Mouse (Mus musculus): ENCODE results near the gene Hydin. TPM values are rescaled to one million over a fixed set of nuclear protein-coding genes. Genes with fewer than 3 reads are reported as not detected.

The Hydin gene
- total and polyA plus RNA-seq, 3 experiments, result not detected

- Histone ChIP-seq H3K9me3 (replicated peaks; ENCODE audit: insufficient read depth, low read length) (no peaks in the 10 kb centered on the region), H3K36me3 (ENCODE audit: control insufficient read depth in 1 of 2, insufficient read depth in 2 of 2, low read length in 2 of 2) (peaks cover 0 to 8% of the 10 kb centered on the region in 2 experiments; a peak in 3 of 4 replicates), H3K27me3 (ENCODE audit: control insufficient read depth in 1 of 2, insufficient read depth in 2 of 2, low read length in 2 of 2) (no peaks in the 10 kb centered on the region), H3K9ac (ENCODE audit: control insufficient read depth, low read depth, low read length, poor library complexity, severe bottlenecking) (no peak overlapping the region), H3K4me3 (ENCODE audit: control insufficient read depth in 1 of 2, insufficient read depth in 1 of 2, low read depth in 2 of 2, low read length in 2 of 2) (no peak overlapping the region), H3K79me2 (ENCODE audit: control insufficient read depth, insufficient read depth, low read length, poor library complexity) (peaks cover 34% of the 10 kb centered on the region), H3K4me1 (ENCODE audit: control insufficient read depth in 1 of 2, insufficient read depth in 2 of 2, low read length in 2 of 2) (no peaks in the 10 kb centered on the region), H3K27ac (ENCODE audit: control insufficient read depth, low read depth, low read length) (no peak overlapping the region)
- DNase-seq (ENCODE audit: low read depth, low spot score), result peak; percentile 11
- no peak for TF ChIP-seq MYB (IDR thresholded peaks at IDR 0.05; ENCODE audit: low read depth, low read length)
- no peak for TF ChIP-seq USF2 (IDR thresholded peaks at IDR 0.05; ENCODE audit: borderline replicate concordance in 1 of 2, insufficient read depth in 1 of 2, low read depth in 1 of 2, low read length in 2 of 2)
- TF ChIP-seq ETS1 (IDR thresholded peaks at IDR 0.05; ENCODE audit: low read depth, low read length), result no peak
- no peak for TF ChIP-seq POLR2A (IDR thresholded peaks at IDR 0.05; ENCODE audit: control insufficient read depth in 1 of 2, insufficient read depth in 1 of 2, low read depth in 1 of 2, low read length in 2 of 2, poor library complexity in 1 of 2)
- TF ChIP-seq MEF2A (IDR thresholded peaks at IDR 0.05; ENCODE audit: extremely low read depth, insufficient replicate concordance, low read depth, low read length, poor library complexity, severe bottlenecking), result no peak
- no peak for TF ChIP-seq EP300 (IDR thresholded peaks at IDR 0.05; ENCODE audit: low read depth in 1 of 2, low read length in 2 of 2)
- TF ChIP-seq ELF1 (IDR thresholded peaks at IDR 0.05; ENCODE audit: low read depth, low read length), result no peak
Observed at GRCm38 (mm10) chr8:110630079-110630478, 363.3 kb downstream of the Hydin start.

GRCm38 (mm10) chr8:110630571-110631071 lies 363.8 kb downstream of the Hydin start:
- Histone ChIP-seq H3K27ac (ENCODE audit: control insufficient read depth, low read depth, low read length) (no peak overlapping the region), H3K36me3 (ENCODE audit: control insufficient read depth in 1 of 2, insufficient read depth in 2 of 2, low read length in 2 of 2) (peaks cover 0 to 11% of the 10 kb centered on the region in 2 experiments; a peak in 3 of 4 replicates), H3K4me1 (ENCODE audit: control insufficient read depth in 1 of 2, insufficient read depth in 2 of 2, low read length in 2 of 2) (no peaks in the 10 kb centered on the region), H3K27me3 (ENCODE audit: control insufficient read depth in 1 of 2, insufficient read depth in 2 of 2, low read length in 2 of 2) (no peaks in the 10 kb centered on the region), H3K79me2 (ENCODE audit: control insufficient read depth, insufficient read depth, low read length, poor library complexity) (peaks cover 29% of the 10 kb centered on the region), H3K9me3 (replicated peaks; ENCODE audit: insufficient read depth, low read length) (no peaks in the 10 kb centered on the region), H3K9ac (ENCODE audit: control insufficient read depth, low read depth, low read length, poor library complexity, severe bottlenecking) (no peak overlapping the region), H3K4me3 (ENCODE audit: control insufficient read depth in 1 of 2, insufficient read depth in 1 of 2, low read depth in 2 of 2, low read length in 2 of 2) (no peak overlapping the region)
- peak; percentile 56 for DNase-seq (ENCODE audit: low read depth, low spot score)
- TF ChIP-seq TBP (IDR thresholded peaks at IDR 0.05; ENCODE audit: low read depth, low read length) (peak; percentile 98), CHD1 (IDR thresholded peaks at IDR 0.05; ENCODE audit: low read depth, low read length) (no peak), MXI1 (IDR thresholded peaks at IDR 0.05; ENCODE audit: low read depth, low read length) (no peak), NRF1 (IDR thresholded peaks at IDR 0.05; ENCODE audit: insufficient read depth, low read depth, low read length, poor library complexity, severe bottlenecking) (no peak), POLR2A (IDR thresholded peaks at IDR 0.05; ENCODE audit: control insufficient read depth in 1 of 2, insufficient read depth in 1 of 2, low read depth in 1 of 2, low read length in 2 of 2, poor library complexity in 1 of 2) (0 out of 4 replicates have a peak, but pooled peaks of 1 of the 2 experiments have one; percentile 27), USF2 (IDR thresholded peaks at IDR 0.05; ENCODE audit: borderline replicate concordance in 1 of 2, insufficient read depth in 1 of 2, low read depth in 1 of 2, low read length in 2 of 2) (no peak), ETS1 (IDR thresholded peaks at IDR 0.05; ENCODE audit: low read depth, low read length) (0 out of 2 replicates have a peak, but pooled peaks have one; percentile 8), HCFC1 (IDR thresholded peaks at IDR 0.05; ENCODE audit: low read depth, low read length) (no peak), NELFE (IDR thresholded peaks at IDR 0.05; ENCODE audit: low read depth, low read length) (no peak)

All from MEL (cell line).